Mouse (Mus musculus) embryonic facial prominence, embryonic 12.5 days (tissue): ENCODE measurements around the gene Hapln1. TPM values are rescaled to one million over a fixed set of nuclear protein-coding genes. Genes with fewer than 3 reads are reported as not detected.

Experiments
- ATAC-seq: fragments of 200-750 bp; cut with Nextera tagmentation; 2 replicates; pipeline ENCODE4 v1.8.0; 2017; ENCODE audit not compliant: insufficient number of reproducible peaks, insufficient read depth, low FRiP score, low TSS enrichment
- H3K27ac ChIP-seq: fragments of 300-500 bp; sonication (generic); 2 replicates; pipeline ENCODE4 v1.5.1; 2016; ENCODE audit warnings: mild to moderate bottlenecking
- H3K27me3 ChIP-seq: fragments of 300-500 bp; sonication (generic); 2 replicates; pipeline ENCODE4 v1.6.1; 2016; ENCODE audit warnings: mild to moderate bottlenecking, moderate library complexity
- H3K36me3 ChIP-seq: fragments of 300-500 bp; sonication (generic); 2 replicates; pipeline ENCODE4 v1.6.1; 2016; ENCODE audit warnings: mild to moderate bottlenecking
- H3K4me1 ChIP-seq: fragments of 300-500 bp; sonication (generic); 2 replicates; pipeline ENCODE4 v1.6.1; 2016
- H3K4me2 ChIP-seq: fragments of 300-500 bp; sonication (generic); replicated peaks from 2 replicates; pipeline ENCODE4 v1.6.1; 2016; ENCODE audit warnings: mild to moderate bottlenecking, moderate library complexity
- H3K4me3 ChIP-seq: fragments of 300-500 bp; sonication (generic); 2 replicates; pipeline ENCODE4 v1.5.1; 2016; ENCODE audit warnings: mild to moderate bottlenecking
- H3K9ac ChIP-seq: fragments of 300-500 bp; sonication (generic); 2 replicates; pipeline ENCODE4 v1.6.1; 2016; ENCODE audit warnings: mild to moderate bottlenecking, moderate library complexity
- H3K9me3 ChIP-seq: fragments of 300-500 bp; sonication (generic); 2 replicates; pipeline ENCODE4 v1.6.1; 2016; ENCODE audit warnings: mild to moderate bottlenecking, moderate library complexity
- WGBS: fragments of 180-500 bp; shearing (Covaris S2); methylation state at CpG from one replicate; pipeline ENCODE4 v1.1.7; 2016; 5-methylcytosine and 5-hydroxymethylcytosine counted together
- polyA plus RNA-seq: library from polyadenylated mRNA; unstranded; fragments of >200 nt; fragmentation: Nextera tagmentation; extraction: Ambion mirVana; gene quantifications from 2 replicates; pipeline ENCODE4 v1.2.1, GENCODE M21; 2016

Hapln1 gene
- polyA plus RNA-seq, 1 experiment from 2014 or later, result 12.2 TPM

GRCm38 (mm10) chr13:89607399-89607798 is 67.8 kb downstream of the Hapln1 start:
- no peaks in the 10 kb centered on the region for H3K9me3 ChIP-seq
- WGBS, result 67% methylated on average over 3 of the region's 3 CpGs

GRCm38 (mm10) chr13:89619064-89619463 is 79.5 kb downstream of the Hapln1 start:
- H3K4me3 ChIP-seq, result no peak overlapping the region
- no peak for ATAC-seq
- H3K36me3 ChIP-seq, result no peaks in the 10 kb centered on the region
- H3K27me3 ChIP-seq, result no peaks in the 10 kb centered on the region
- H3K4me1 ChIP-seq, result no peaks in the 10 kb centered on the region
- no peak overlapping the region for H3K27ac ChIP-seq
- WGBS, result 79% methylated on average over 3 of the region's 3 CpGs
- no peak overlapping the region for H3K4me2 ChIP-seq
- H3K9me3 ChIP-seq, result no peaks in the 10 kb centered on the region
- no peak overlapping the region for H3K9ac ChIP-seq

More at GRCm38 (mm10) chr13:89607399-89607798, 67.8 kb downstream of the Hapln1 start:
- no peak overlapping the region for H3K27ac ChIP-seq
- no peak overlapping the region for H3K4me2 ChIP-seq
- no peaks in the 10 kb centered on the region for H3K27me3 ChIP-seq
- no peak overlapping the region for H3K4me3 ChIP-seq
- no peaks in the 10 kb centered on the region for H3K4me1 ChIP-seq
- H3K36me3 ChIP-seq, result no peaks in the 10 kb centered on the region
- ATAC-seq, result no peak
- no peak overlapping the region for H3K9ac ChIP-seq

GRCm38 (mm10) chr13:89634137-89634683 is 94.6 kb downstream of the Hapln1 start:
- H3K27me3 ChIP-seq, result no peaks in the 10 kb centered on the region
- no peaks in the 10 kb centered on the region for H3K4me1 ChIP-seq
- H3K9me3 ChIP-seq, result no peaks in the 10 kb centered on the region
- no peak overlapping the region for H3K9ac ChIP-seq
- H3K4me2 ChIP-seq, result no peak overlapping the region
- no peak overlapping the region for H3K4me3 ChIP-seq
- WGBS, result 29% methylated on average over 4 of the region's 4 CpGs
- ATAC-seq, result no peak; the same call in 1 of the 2 replicates
- H3K27ac ChIP-seq, result no peak overlapping the region
- no peaks in the 10 kb centered on the region for H3K36me3 ChIP-seq

- ATAC-seq, result no peak
- Histone ChIP-seq H3K27me3 (no peaks in the 10 kb centered on the region), H3K4me2 (no peak overlapping the region), H3K9ac (no peak overlapping the region), H3K36me3 (no peaks in the 10 kb centered on the region), H3K27ac (no peak overlapping the region), H3K4me1 (no peaks in the 10 kb centered on the region), H3K4me3 (no peak overlapping the region), H3K9me3 (no peaks in the 10 kb centered on the region)
- 80% methylated on average over 3 of the region's 3 CpGs for WGBS
Measured at GRCm38 (mm10) chr13:89637012-89637411, 97.4 kb downstream of the Hapln1 start.

- no peak for ATAC-seq
- Histone ChIP-seq H3K4me2 (no peak overlapping the region), H3K9me3 (no peaks in the 10 kb centered on the region), H3K9ac (no peak overlapping the region), H3K4me1 (no peaks in the 10 kb centered on the region), H3K27ac (no peak overlapping the region), H3K27me3 (no peaks in the 10 kb centered on the region), H3K36me3 (no peaks in the 10 kb centered on the region), H3K4me3 (no peak overlapping the region)
- WGBS, result 80% methylated on average over 2 of the region's 2 CpGs
Measured at GRCm38 (mm10) chr13:89645589-89645988, 106.0 kb downstream of the Hapln1 start.

- no peak for ATAC-seq
- WGBS, result 58% methylated on average over 1 of the region's 1 CpGs
Measured at GRCm38 (mm10) chr13:89652773-89653172, 113.2 kb downstream of the Hapln1 start.

GRCm38 (mm10) chr13:89653279-89653678 is 113.7 kb downstream of the Hapln1 start:
- no peaks in the 10 kb centered on the region for H3K4me1 ChIP-seq
- no peaks in the 10 kb centered on the region for H3K9me3 ChIP-seq
- H3K36me3 ChIP-seq, result peaks cover 19% of the 10 kb centered on the region
- H3K4me3 ChIP-seq, result no peak overlapping the region
- no peak for ATAC-seq
- H3K9ac ChIP-seq, result no peak overlapping the region
- H3K27ac ChIP-seq, result no peak overlapping the region
- no peaks in the 10 kb centered on the region for H3K27me3 ChIP-seq
- WGBS, result 93% methylated on average over 2 of the region's 2 CpGs
- no peak overlapping the region for H3K4me2 ChIP-seq

More at GRCm38 (mm10) chr13:89652773-89653172, 113.2 kb downstream of the Hapln1 start:
- Histone ChIP-seq H3K9me3 (no peaks in the 10 kb centered on the region), H3K36me3 (peaks cover 19% of the 10 kb centered on the region), H3K4me2 (no peak overlapping the region), H3K27me3 (no peaks in the 10 kb centered on the region), H3K4me1 (no peaks in the 10 kb centered on the region), H3K9ac (no peak overlapping the region), H3K4me3 (no peak overlapping the region), H3K27ac (no peak overlapping the region)

GRCm38 (mm10) chr13:89657046-89657445 is 117.5 kb downstream of the Hapln1 start:
- Histone ChIP-seq H3K4me2 (no peak overlapping the region), H3K36me3 (peaks cover 34% of the 10 kb centered on the region), H3K4me1 (no peaks in the 10 kb centered on the region), H3K9me3 (no peaks in the 10 kb centered on the region), H3K4me3 (no peak overlapping the region), H3K9ac (no peak overlapping the region), H3K27me3 (no peaks in the 10 kb centered on the region), H3K27ac (no peak overlapping the region)
- 94% methylated on average over 11 of the region's 11 CpGs for WGBS
- ATAC-seq, result no peak

Other genes starting within 250 kb of the Hapln1 start
- gene Vcan, start 202.7 kb downstream of the Hapln1 start, polyA plus RNA-seq, result 119 and 120 TPM in 2 replicates